14 mouse cellular contexts compared by ENCODE assay signal in genomic region chr11:80785672-80786071, GRCm38 (mm10). TPM values are rescaled to one million over a fixed set of nuclear protein-coding genes. Genes with fewer than 3 reads are reported as not detected.
A peak's percentile ranks its signal among the peaks of the same experiment; 100 is the strongest.
DNase-seq lines count a peak whose midpoint lies in the region; ATAC-seq and TF ChIP-seq lines count a peak whose summit lies in the region.
"Had no signal": no experiment of that assay in that cellular context is flagged by ENCODE, and none has a peak within 500 bp of the region (broad histone marks: within the 10 kb centered on the region; RNA-seq: fewer than 3 reads in every experiment).

No protein-coding gene starts in this region.

- peak; percentile 27; the same call in 1 of the 2 replicates for TF ChIP-seq CTCF in kidney, postnatal 0 days (IDR thresholded peaks at IDR 0.05; ENCODE audit: low read depth)
- TF ChIP-seq CTCF in intestine, postnatal 0 days (IDR thresholded peaks at IDR 0.05; ENCODE audit: low read depth) = peak; percentile 59

- no peak overlapping the region for H3K4me3 ChIP-seq in kidney, postnatal 0 days (replicated peaks; ENCODE audit: low read depth, low read length)
- no peak overlapping the region for H3K4me3 ChIP-seq in intestine, postnatal 0 days (ENCODE audit: low read depth, low read length)
- H3K4me3 ChIP-seq in forebrain, embryonic 13.5 days = no peak overlapping the region
- H3K4me3 ChIP-seq: heart, embryonic 12.5 days; hindbrain, embryonic 12.5 days; kidney, embryonic 15.5 days had no signal

- no peak overlapping the region for H3K9ac ChIP-seq in kidney, postnatal 0 days (ENCODE audit: low read depth, low read length)
- no peak overlapping the region for H3K9ac ChIP-seq in intestine, postnatal 0 days (ENCODE audit: low read depth, low read length)
- no peak overlapping the region for H3K9ac ChIP-seq in forebrain, embryonic 13.5 days
- H3K9ac ChIP-seq: heart, embryonic 12.5 days; hindbrain, embryonic 12.5 days; kidney, embryonic 15.5 days had no signal

- no peak overlapping the region for H3K27ac ChIP-seq in kidney, postnatal 0 days
- 0 out of 2 replicates have a peak overlapping the region, but pooled peaks have one; percentile 50 for H3K27ac ChIP-seq in intestine, postnatal 0 days (ENCODE audit: low read depth, low read length)
- H3K27ac ChIP-seq in forebrain, embryonic 13.5 days = no peak overlapping the region
- H3K27ac ChIP-seq: hindbrain, embryonic 12.5 days; kidney, embryonic 15.5 days had no signal

- DNase-seq in kidney, postnatal 0 days (ENCODE audit: low spot score) = no peak
- DNase-seq in kidney, postnatal 10 days = no peak
- DNase-seq in MEL-GATA-1-ER (ENCODE audit: extremely low read depth, low read depth) = peak; percentile 98
- DNase-seq in natural killer cell, adult 2 months (ENCODE audit: low spot score in 2 of 2) = peak; percentile 29 to 35
- DNase-seq in gastrocnemius, postnatal 14 days = no peak
- DNase-seq: adrenal gland, postnatal 36 days; right cerebral cortex, postnatal 14 days; thymus, postnatal 36 days had no signal

- no peak for ATAC-seq in kidney, postnatal 0 days (replicated peaks; ENCODE audit: low FRiP score, low read depth)
- ATAC-seq in intestine, postnatal 0 days = peak; percentile 12; the same call in 1 of the 2 replicates
- no peak for ATAC-seq in frontal cortex, adult (ENCODE audit: low TSS enrichment)
- no peak for ATAC-seq in forebrain, embryonic 13.5 days

- intact Hi-C loops in gastrocnemius, postnatal 14 days (cut with DNase I; ENCODE audit: low total_unique reads) = no loop called here

- no peak overlapping the region for H3K4me2 ChIP-seq in kidney, postnatal 0 days (ENCODE audit: low read length)
- H3K4me2 ChIP-seq in intestine, postnatal 0 days (replicated peaks; ENCODE audit: low read depth) = no peak overlapping the region
- H3K4me2 ChIP-seq in forebrain, embryonic 13.5 days = no peak overlapping the region
- H3K4me2 ChIP-seq: heart, embryonic 12.5 days; hindbrain, embryonic 12.5 days; kidney, embryonic 15.5 days had no signal

- no peaks in the 10 kb centered on the region for H3K9me3 ChIP-seq in kidney, postnatal 0 days (replicated peaks; ENCODE audit: low read length)
- no peaks in the 10 kb centered on the region for H3K9me3 ChIP-seq in intestine, postnatal 0 days (ENCODE audit: control insufficient read depth)
- H3K9me3 ChIP-seq in forebrain, embryonic 13.5 days (replicated peaks) = no peaks in the 10 kb centered on the region
- H3K9me3 ChIP-seq: heart, embryonic 12.5 days; hindbrain, embryonic 12.5 days; kidney, embryonic 15.5 days had no signal

- no peaks in the 10 kb centered on the region for H3K27me3 ChIP-seq in kidney, postnatal 0 days (ENCODE audit: insufficient read depth, low read length)
- no peaks in the 10 kb centered on the region for H3K27me3 ChIP-seq in intestine, postnatal 0 days (replicated peaks; ENCODE audit: control insufficient read depth, insufficient read depth, low read length)
- no peaks in the 10 kb centered on the region for H3K27me3 ChIP-seq in forebrain, embryonic 13.5 days
- H3K27me3 ChIP-seq: heart, embryonic 12.5 days; hindbrain, embryonic 12.5 days; kidney, embryonic 15.5 days had no signal

- no peaks in the 10 kb centered on the region for H3K4me1 ChIP-seq in kidney, postnatal 0 days (replicated peaks; ENCODE audit: insufficient read depth, low read length)
- 0 out of 2 replicates have a peak, but pooled peaks cover 2% of the 10 kb centered on the region for H3K4me1 ChIP-seq in intestine, postnatal 0 days (replicated peaks; ENCODE audit: control insufficient read depth, insufficient read depth, low read length)
- H3K4me1 ChIP-seq in forebrain, embryonic 13.5 days = 0 out of 2 replicates have a peak, but pooled peaks cover 4% of the 10 kb centered on the region
- H3K4me1 ChIP-seq: hindbrain, embryonic 12.5 days had no signal

- no peaks in the 10 kb centered on the region for H3K36me3 ChIP-seq in kidney, postnatal 0 days (ENCODE audit: insufficient read depth, low read length)
- no peaks in the 10 kb centered on the region for H3K36me3 ChIP-seq in intestine, postnatal 0 days (ENCODE audit: control insufficient read depth, insufficient read depth)
- H3K36me3 ChIP-seq in forebrain, embryonic 13.5 days (ENCODE audit: poor library complexity, severe bottlenecking) = no peaks in the 10 kb centered on the region
- H3K36me3 ChIP-seq: heart, embryonic 12.5 days; hindbrain, embryonic 12.5 days; kidney, embryonic 15.5 days had no signal

- WGBS in kidney, postnatal 0 days = 86% methylated on average over 5 of the region's 5 CpGs
- 56% methylated on average over 5 of the region's 5 CpGs for WGBS in intestine, postnatal 0 days
- 86% methylated on average over 5 of the region's 5 CpGs for WGBS in forebrain, embryonic 13.5 days

RNA-seq across cellular contexts. Expression of gene Myo1d, which starts 5.8 kb away (rescaled TPM):
- polyA plus RNA-seq in kidney, postnatal 0 days (2015; fragmentation: Nextera tagmentation; extraction: Ambion mirVana) = 15.7 and 16.9 TPM in 2 replicates
- polyA plus RNA-seq in intestine, postnatal 0 days (2015; fragmentation: Nextera tagmentation; extraction: Ambion mirVana) = 57.2 and 64.1 TPM in 2 replicates
- 1.4 and 1.7 TPM in 2 replicates for polyA plus RNA-seq in forebrain, embryonic 13.5 days (2015; fragmentation: Nextera tagmentation; extraction: Ambion mirVana)
- 1 to 10 TPM; 6.4 to 7.0 TPM for total RNA-seq in gastrocnemius, postnatal 14 days (2021)

RNA-seq across cellular contexts. Expression of gene Tmem98, which starts 24.3 kb away (rescaled TPM):
- polyA plus RNA-seq in kidney, postnatal 0 days (2015; fragmentation: Nextera tagmentation; extraction: Ambion mirVana) = 93.2 and 95.0 TPM in 2 replicates
- 148 and 156 TPM in 2 replicates for polyA plus RNA-seq in intestine, postnatal 0 days (2015; fragmentation: Nextera tagmentation; extraction: Ambion mirVana)
- polyA plus RNA-seq in forebrain, embryonic 13.5 days (2015; fragmentation: Nextera tagmentation; extraction: Ambion mirVana) = 58.6 and 60.1 TPM in 2 replicates
- 1 to 10 TPM; 3.3 to 4.9 TPM for total RNA-seq in gastrocnemius, postnatal 14 days (2021)

Comparison
In these comparisons a context has a peak if more than half of its experiments do, and no peak if none do; other contexts are left out.
1. DNase-seq: peak in MEL-GATA-1-ER (single experiment) and natural killer cell, adult 2 months (2 of 2); none in kidney, postnatal 0 days (single experiment), kidney, postnatal 10 days (single experiment) and gastrocnemius, postnatal 14 days (single experiment).